21 mouse cellular contexts compared by ENCODE assay signal in genomic region chr16:94946848-94947247, GRCm38 (mm10). TPM values are rescaled to one million over a fixed set of nuclear protein-coding genes. Genes with fewer than 3 reads are reported as not detected.
DNase-seq lines count a peak whose midpoint lies in the region; ATAC-seq and TF ChIP-seq lines count a peak whose summit lies in the region.
"Had no signal": no experiment of that assay in that cellular context is flagged by ENCODE, and none has a peak within 500 bp of the region (broad histone marks: within the 10 kb centered on the region; RNA-seq: fewer than 3 reads in every experiment).

No protein-coding gene starts in this region.

- TF ChIP-seq EP300 in lung, postnatal 0 days (IDR thresholded peaks at IDR 0.05): no peak

- 55% methylated on average over 5 of the region's 5 CpGs for WGBS in forebrain, embryonic 14.5 days
- 88% methylated on average over 5 of the region's 5 CpGs for WGBS in forebrain, embryonic 10.5 days
- WGBS in lung, embryonic 14.5 days: 42% methylated on average over 5 of the region's 5 CpGs
- WGBS in lung, postnatal 0 days: 50% methylated on average over 5 of the region's 5 CpGs
- WGBS in neural tube, embryonic 15.5 days: 55% methylated on average over 5 of the region's 5 CpGs

- no peaks in the 10 kb centered on the region for H3K27me3 ChIP-seq in forebrain, embryonic 14.5 days (replicated peaks; ENCODE audit: control insufficient read depth, insufficient read depth, low read length)
- H3K27me3 ChIP-seq in forebrain, embryonic 10.5 days (ENCODE audit: poor library complexity, severe bottlenecking): no peaks in the 10 kb centered on the region
- H3K27me3 ChIP-seq in lung, embryonic 14.5 days (ENCODE audit: insufficient read depth, low read length): no peaks in the 10 kb centered on the region
- no peaks in the 10 kb centered on the region for H3K27me3 ChIP-seq in lung, postnatal 0 days (replicated peaks; ENCODE audit: insufficient read depth, low read length)
- no peaks in the 10 kb centered on the region for H3K27me3 ChIP-seq in neural tube, embryonic 15.5 days (replicated peaks)
- H3K27me3 ChIP-seq: embryonic facial prominence, embryonic 12.5 days; intestine, embryonic 15.5 days; limb, embryonic 12.5 days; liver, embryonic 13.5 days had no signal

- H3K27ac ChIP-seq in forebrain, embryonic 14.5 days (ENCODE audit: low read depth, low read length): no peak overlapping the region
- no peak overlapping the region for H3K27ac ChIP-seq in forebrain, embryonic 10.5 days
- H3K27ac ChIP-seq in lung, embryonic 14.5 days (ENCODE audit: low read depth): peak overlapping the region; percentile 28; the same call in 1 of the 2 replicates
- no peak overlapping the region for H3K27ac ChIP-seq in lung, postnatal 0 days (ENCODE audit: low read length)
- H3K27ac ChIP-seq in neural tube, embryonic 15.5 days (replicated peaks): no peak overlapping the region
- H3K27ac ChIP-seq: embryonic facial prominence, embryonic 12.5 days; hindbrain, embryonic 14.5 days; intestine, embryonic 15.5 days; left cerebral cortex, adult 2 months; limb, embryonic 12.5 days; liver, embryonic 13.5 days had no signal

- peak; percentile 41 for DNase-seq in forebrain, embryonic 14.5 days (ENCODE audit: low spot score)
- no peak for DNase-seq in forebrain, embryonic 10.5 days (ENCODE audit: extremely low spot score, low spot score)
- DNase-seq in lung, embryonic 14.5 days: peak; percentile 89
- DNase-seq in lung, adult 18-20 months: no peak
- peak; percentile 71 for DNase-seq in NIH3T3 (ENCODE audit: low read depth)
- DNase-seq in lung, postnatal 0 days (ENCODE audit: low spot score): peak; percentile 29
- DNase-seq: heart, postnatal 10 days; kidney, adult 9 months; layer of hippocampus, adult 9-11 months; liver, embryonic 13.5 days had no signal

- no peak overlapping the region for H3K4me3 ChIP-seq in forebrain, embryonic 14.5 days (ENCODE audit: low read depth, low read length)
- no peak overlapping the region for H3K4me3 ChIP-seq in forebrain, embryonic 10.5 days
- H3K4me3 ChIP-seq in lung, embryonic 14.5 days (ENCODE audit: low read depth, low read length): no peak overlapping the region
- no peak overlapping the region for H3K4me3 ChIP-seq in lung, postnatal 0 days (ENCODE audit: low read depth, low read length)
- no peak overlapping the region for H3K4me3 ChIP-seq in neural tube, embryonic 15.5 days (replicated peaks)
- H3K4me3 ChIP-seq: embryonic facial prominence, embryonic 12.5 days; intestine, embryonic 15.5 days; left cerebral cortex, adult 2 months; limb, embryonic 12.5 days; liver, embryonic 13.5 days had no signal

- no peak for TF ChIP-seq CTCF in lung, embryonic 14.5 days (IDR thresholded peaks at IDR 0.05; ENCODE audit: low read depth)
- TF ChIP-seq CTCF in lung, postnatal 0 days (IDR thresholded peaks at IDR 0.05): no peak

- no peak for ATAC-seq in forebrain, embryonic 14.5 days
- ATAC-seq in lung, embryonic 14.5 days (ENCODE audit: insufficient read depth): peak; percentile 76
- no peak; the same call in 1 of the 2 replicates for ATAC-seq in lung, postnatal 0 days
- no peak for ATAC-seq in neural tube, embryonic 15.5 days (ENCODE audit: low FRiP score)
- ATAC-seq: intestine, embryonic 15.5 days; midbrain, embryonic 16.5 days had no signal

- no peaks in the 10 kb centered on the region for H3K9me3 ChIP-seq in forebrain, embryonic 14.5 days (replicated peaks; ENCODE audit: control insufficient read depth, low read length)
- no peaks in the 10 kb centered on the region for H3K9me3 ChIP-seq in forebrain, embryonic 10.5 days
- no peaks in the 10 kb centered on the region for H3K9me3 ChIP-seq in lung, embryonic 14.5 days (ENCODE audit: low read depth, low read length)
- H3K9me3 ChIP-seq in lung, postnatal 0 days (ENCODE audit: low read length): no peaks in the 10 kb centered on the region
- no peaks in the 10 kb centered on the region for H3K9me3 ChIP-seq in neural tube, embryonic 15.5 days (replicated peaks)
- H3K9me3 ChIP-seq: embryonic facial prominence, embryonic 12.5 days; intestine, embryonic 15.5 days; limb, embryonic 12.5 days; liver, embryonic 13.5 days had no signal

- no peak overlapping the region for H3K4me2 ChIP-seq in forebrain, embryonic 14.5 days (ENCODE audit: low read length)
- H3K4me2 ChIP-seq in lung, embryonic 14.5 days: no peak overlapping the region
- H3K4me2 ChIP-seq in lung, postnatal 0 days (replicated peaks; ENCODE audit: low read depth, low read length): no peak overlapping the region
- no peak overlapping the region for H3K4me2 ChIP-seq in neural tube, embryonic 15.5 days
- H3K4me2 ChIP-seq: embryonic facial prominence, embryonic 12.5 days; heart, embryonic 11.5 days; hindbrain, embryonic 14.5 days; intestine, embryonic 15.5 days; limb, embryonic 12.5 days; liver, embryonic 13.5 days had no signal

- H3K9ac ChIP-seq in forebrain, embryonic 14.5 days (ENCODE audit: low read length): no peak overlapping the region
- no peak overlapping the region for H3K9ac ChIP-seq in lung, embryonic 14.5 days
- H3K9ac ChIP-seq in lung, postnatal 0 days (replicated peaks; ENCODE audit: low read depth): no peak overlapping the region
- H3K9ac ChIP-seq in neural tube, embryonic 15.5 days (replicated peaks): no peak overlapping the region
- H3K9ac ChIP-seq: embryonic facial prominence, embryonic 12.5 days; hindbrain, embryonic 14.5 days; intestine, embryonic 15.5 days; limb, embryonic 12.5 days; liver, embryonic 13.5 days had no signal

- H3K36me3 ChIP-seq in forebrain, embryonic 14.5 days (ENCODE audit: control insufficient read depth, insufficient read depth, low read length): no peaks in the 10 kb centered on the region
- no peaks in the 10 kb centered on the region for H3K36me3 ChIP-seq in forebrain, embryonic 10.5 days (replicated peaks)
- no peaks in the 10 kb centered on the region for H3K36me3 ChIP-seq in lung, embryonic 14.5 days (ENCODE audit: insufficient read depth)
- no peaks in the 10 kb centered on the region for H3K36me3 ChIP-seq in lung, postnatal 0 days (ENCODE audit: insufficient read depth, low read length)
- H3K36me3 ChIP-seq in neural tube, embryonic 15.5 days: no peaks in the 10 kb centered on the region
- H3K36me3 ChIP-seq: embryonic facial prominence, embryonic 12.5 days; intestine, embryonic 15.5 days; limb, embryonic 12.5 days; liver, embryonic 13.5 days had no signal

- H3K4me1 ChIP-seq in forebrain, embryonic 14.5 days (ENCODE audit: control insufficient read depth, insufficient read depth, low read length): no peaks in the 10 kb centered on the region
- H3K4me1 ChIP-seq in forebrain, embryonic 10.5 days: no peaks in the 10 kb centered on the region
- no peaks in the 10 kb centered on the region for H3K4me1 ChIP-seq in lung, embryonic 14.5 days (ENCODE audit: insufficient read depth)
- no peaks in the 10 kb centered on the region for H3K4me1 ChIP-seq in lung, postnatal 0 days (ENCODE audit: insufficient read depth, low read depth, low read length)
- no peaks in the 10 kb centered on the region for H3K4me1 ChIP-seq in neural tube, embryonic 15.5 days
- H3K4me1 ChIP-seq: embryonic facial prominence, embryonic 12.5 days; intestine, embryonic 15.5 days; limb, embryonic 12.5 days; liver, embryonic 13.5 days had no signal

RNA-seq across cellular contexts. Expression of gene Kcnj6, which starts 50.7 kb away (rescaled TPM):
- 0.62 and 1.1 TPM in 2 replicates for polyA plus RNA-seq in forebrain, embryonic 14.5 days (2014; fragmentation: Nextera tagmentation; extraction: Ambion mirVana)
- 0.22 TPM in 1 of 2 replicates, not detected in the other for polyA plus RNA-seq in forebrain, embryonic 10.5 days (2016; fragmentation: Nextera tagmentation; extraction: Ambion mirVana)
- polyA plus RNA-seq in lung, embryonic 14.5 days (2014; fragmentation: Nextera tagmentation; extraction: Ambion mirVana): not detected in 2 replicates
- not detected in 2 replicates for polyA plus RNA-seq in lung, postnatal 0 days (2015; fragmentation: Nextera tagmentation; extraction: Ambion mirVana)
- 4.1 and 5.9 TPM in 2 replicates for polyA plus RNA-seq in neural tube, embryonic 15.5 days (2015; fragmentation: Nextera tagmentation; extraction: Ambion mirVana)
- polyA plus RNA-seq: C2C12; gonadal fat pad, adult 2 months; limb, embryonic 12.5 days; liver, embryonic 13.5 days; small intestine, adult 2 months had no signal

Comparison
In these comparisons a context has a peak if more than half of its experiments do, and no peak if none do; other contexts are left out.
1. DNase-seq: peak in forebrain, embryonic 14.5 days (single experiment), lung, embryonic 14.5 days (single experiment), NIH3T3 (single experiment) and lung, postnatal 0 days (single experiment); none in forebrain, embryonic 10.5 days (single experiment) and lung, adult 18-20 months (0 of 2).